Mouse (Mus musculus): ENCODE results near the gene Hspa8. TPM values are rescaled to one million over a fixed set of nuclear protein-coding genes. Genes with fewer than 3 reads are reported as not detected.

Gene Hspa8
- polyA plus RNA-seq, 1 experiment from 2014 or later = 3,041 TPM

GRCm38 (mm10) chr9:40851515-40851914 lies 50.7 kb downstream of the Hspa8 start:
- no peak for ATAC-seq (ENCODE audit: low FRiP score, low TSS enrichment)
- no peaks in the 10 kb centered on the region for H3K27me3 ChIP-seq (ENCODE audit: control insufficient read depth, insufficient read depth, low read length)
- H3K4me2 ChIP-seq (ENCODE audit: low read length) = no peak overlapping the region
- no peaks in the 10 kb centered on the region for H3K4me1 ChIP-seq (ENCODE audit: control insufficient read depth, insufficient read depth, low read length)
- no peak overlapping the region for H3K27ac ChIP-seq (replicated peaks; ENCODE audit: low read depth, low read length)
- 40% methylated on average over 2 of the region's 2 CpGs for WGBS
- no peak for DNase-seq
- H3K4me3 ChIP-seq (replicated peaks; ENCODE audit: low read depth, low read length) = no peak overlapping the region
- H3K9me3 ChIP-seq (ENCODE audit: control insufficient read depth, low read length) = no peaks in the 10 kb centered on the region
- H3K9ac ChIP-seq (replicated peaks; ENCODE audit: low read length) = no peak overlapping the region
- H3K36me3 ChIP-seq (ENCODE audit: control insufficient read depth, insufficient read depth, low read length) = no peaks in the 10 kb centered on the region

DNA sequence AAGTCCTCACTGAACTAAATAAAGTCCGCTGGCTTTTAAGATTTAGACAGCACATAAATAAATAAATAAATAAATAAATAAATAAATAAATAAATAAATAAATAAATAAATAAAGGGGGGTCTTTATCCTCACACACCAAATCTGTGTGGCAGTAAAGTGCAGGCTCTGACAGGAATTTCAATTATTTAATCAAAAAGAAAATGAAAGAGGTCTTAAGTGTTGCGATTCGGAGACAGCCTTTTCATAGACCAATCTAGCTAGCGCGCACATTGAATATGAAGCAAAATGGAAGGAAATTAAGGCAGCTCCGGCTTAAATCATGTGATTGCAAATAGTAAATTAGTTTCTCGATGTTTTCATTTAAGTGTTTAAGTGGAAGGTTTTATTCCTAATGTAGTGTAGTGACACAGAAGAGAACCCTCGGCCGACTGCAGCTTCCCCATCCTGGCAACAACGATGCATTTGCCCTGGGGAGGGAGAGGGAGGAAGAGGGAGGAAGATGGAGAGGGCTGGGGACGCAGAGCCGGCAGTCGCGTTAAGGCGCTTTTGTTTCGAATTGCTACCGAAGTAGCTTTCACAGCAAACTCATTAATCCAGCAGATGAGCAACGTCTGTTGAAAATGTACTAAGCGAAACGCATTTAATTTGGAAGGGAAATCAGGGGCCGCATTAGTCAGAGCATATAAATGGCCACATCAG lies 57.8 kb downstream of the Hspa8 start:
- Histone ChIP-seq H3K9ac (replicated peaks; ENCODE audit: low read length) (peak overlapping the region; percentile 38; the same call in 1 of the 2 replicates), H3K4me1 (ENCODE audit: control insufficient read depth, insufficient read depth, low read length) (no peaks in the 10 kb centered on the region), H3K4me3 (replicated peaks; ENCODE audit: low read depth, low read length) (peak overlapping the region; percentile 30), H3K27ac (replicated peaks; ENCODE audit: low read depth, low read length) (peak overlapping the region; percentile 53; the same call in 1 of the 2 replicates), H3K27me3 (ENCODE audit: control insufficient read depth, insufficient read depth, low read length) (0 out of 2 replicates have a peak, but pooled peaks cover 8% of the 10 kb centered on the region), H3K4me2 (ENCODE audit: low read length) (peak overlapping the region; percentile 61), H3K9me3 (ENCODE audit: control insufficient read depth, low read length) (no peaks in the 10 kb centered on the region), H3K36me3 (ENCODE audit: control insufficient read depth, insufficient read depth, low read length) (no peaks in the 10 kb centered on the region)
- WGBS = 6% methylated on average over 21 of the region's 21 CpGs
- ATAC-seq (ENCODE audit: low FRiP score, low TSS enrichment) (peak; percentile 48; the same call in 1 of the 2 replicates), DNase-seq (peak; percentile 79)

- DNase-seq = peak; percentile 44
- no peak overlapping the region for H3K27ac ChIP-seq (replicated peaks; ENCODE audit: low read depth, low read length)
- no peaks in the 10 kb centered on the region for H3K4me1 ChIP-seq (ENCODE audit: control insufficient read depth, insufficient read depth, low read length)
Observed at GRCm38 (mm10) chr9:40859196-40859595, 58.4 kb downstream of the Hspa8 start.

More at GRCm38 (mm10) chr9:40859196-40859595, 58.4 kb downstream of the Hspa8 start:
- under 1% methylated on average over 9 of the region's 9 CpGs for WGBS
- ATAC-seq (ENCODE audit: low FRiP score, low TSS enrichment) = 0 out of 2 replicates have a peak, but pooled peaks have one; percentile 4
- H3K9ac ChIP-seq (replicated peaks; ENCODE audit: low read length) = peak overlapping the region; percentile 38; the same call in 1 of the 2 replicates
- H3K27me3 ChIP-seq (ENCODE audit: control insufficient read depth, insufficient read depth, low read length) = 0 out of 2 replicates have a peak, but pooled peaks cover 8% of the 10 kb centered on the region
- no peaks in the 10 kb centered on the region for H3K9me3 ChIP-seq (ENCODE audit: control insufficient read depth, low read length)
- H3K36me3 ChIP-seq (ENCODE audit: control insufficient read depth, insufficient read depth, low read length) = no peaks in the 10 kb centered on the region
- H3K4me2 ChIP-seq (ENCODE audit: low read length) = peak overlapping the region; percentile 61
- peak overlapping the region; percentile 30 for H3K4me3 ChIP-seq (replicated peaks; ENCODE audit: low read depth, low read length)

Other genes starting within 250 kb of the Hspa8 start
- gene Gm21915, start 130.4 kb upstream of the Hspa8 start, polyA plus RNA-seq (2014; fragmentation: Nextera tagmentation; extraction: Ambion mirVana) = not detected in 2 replicates
- 57.4 and 60.2 TPM in 2 replicates for gene Clmp, start 115.0 kb upstream of the Hspa8 start, polyA plus RNA-seq (2014; fragmentation: Nextera tagmentation; extraction: Ambion mirVana)
- 0.09 TPM in 1 of 2 replicates, not detected in the other for gene Bsx, start 73.1 kb downstream of the Hspa8 start, polyA plus RNA-seq (2014; fragmentation: Nextera tagmentation; extraction: Ambion mirVana)
- gene Jhy, start 163.1 kb downstream of the Hspa8 start, polyA plus RNA-seq (2014; fragmentation: Nextera tagmentation; extraction: Ambion mirVana) = 1.1 and 1.2 TPM in 2 replicates
- 0.18 and 0.26 TPM in 2 replicates for gene Crtam, start 203.6 kb downstream of the Hspa8 start, polyA plus RNA-seq (2014; fragmentation: Nextera tagmentation; extraction: Ambion mirVana)